Mouse (Mus musculus) G1E (cell line): ENCODE measurements around the gene Acot4.

Source experiments
- CTCF ChIP-seq: IDR thresholded peaks from 2 replicates; pipeline ENCODE4 v1.5.1; 2012; ENCODE audit warnings: low read depth, low read length, inconsistent platforms, mixed read lengths
- GATA1 ChIP-seq: IDR thresholded peaks from 2 replicates; pipeline ENCODE4 v1.6.1; 2012; ENCODE audit warnings: borderline replicate concordance, low read length, inconsistent platforms, mixed read lengths
- GATA2 ChIP-seq: IDR thresholded peaks from 2 replicates; pipeline ENCODE4 v1.6.1; 2012; ENCODE audit warnings: low read depth, low read length, inconsistent platforms, borderline replicate concordance
- POLR2AphosphoS5 ChIP-seq: IDR thresholded peaks from 2 replicates; pipeline ENCODE4 v1.6.1; 2012; ENCODE audit warnings: low read depth, low read length, inconsistent platforms; ENCODE audit not compliant: insufficient replicate concordance
- TAL1 ChIP-seq: conservative IDR thresholded peaks from 2 replicates; pipeline ENCODE4 v1.6.1; 2012; ENCODE audit warnings: low read depth, low read length, inconsistent platforms, mixed read lengths

GRCm38 (mm10) chr12:84063833-84064232 is 25.7 kb downstream of the Acot4 start:
- TF ChIP-seq CTCF (no peak), TAL1 (no peak), GATA1 (no peak), GATA2 (no peak), POLR2AphosphoS5 (no peak)
